Mouse (Mus musculus): ENCODE data around the gene Sf3b4.

Gene Sf3b4

GRCm38 (mm10) chr3:96172197-96173178 is at the start of gene Sf3b4:
Gene Sf3b4, plus strand, starts transcription at chr3:96172332.
- peak; percentile 94 for DNase-seq (ENCODE audit: extremely low read depth, low read depth)

GRCm38 (mm10) chr3:96124235-96124634 is 47.9 kb upstream of the Sf3b4 start:
- DNase-seq (ENCODE audit: extremely low read depth, low read depth): no peak

GRCm38 (mm10) chr3:96128128-96128527 is 44.0 kb upstream of the Sf3b4 start:
- DNase-seq (ENCODE audit: extremely low read depth, low read depth): no peak

GRCm38 (mm10) chr3:96132478-96132877 is 39.7 kb upstream of the Sf3b4 start:
- no peak for DNase-seq (ENCODE audit: extremely low read depth, low read depth)

GRCm38 (mm10) chr3:96133327-96133905 is 38.7 kb upstream of the Sf3b4 start:
- DNase-seq (ENCODE audit: extremely low read depth, low read depth): no peak

- DNase-seq (ENCODE audit: extremely low read depth, low read depth): no peak
Measured at GRCm38 (mm10) chr3:96135011-96135410, 37.1 kb upstream of the Sf3b4 start.

GRCm38 (mm10) chr3:96147950-96148349 is 24.2 kb upstream of the Sf3b4 start:
- peak; percentile 90 for DNase-seq (ENCODE audit: extremely low read depth, low read depth)

GRCm38 (mm10) chr3:96151836-96152235 is 20.3 kb upstream of the Sf3b4 start:
- DNase-seq (ENCODE audit: extremely low read depth, low read depth): peak; percentile 39

GRCm38 (mm10) chr3:96152611-96153010 is 19.5 kb upstream of the Sf3b4 start:
- no peak for DNase-seq (ENCODE audit: extremely low read depth, low read depth)

GRCm38 (mm10) chr3:96155501-96155900 is 16.6 kb upstream of the Sf3b4 start:
- DNase-seq (ENCODE audit: extremely low read depth, low read depth): no peak

GRCm38 (mm10) chr3:96159820-96160219 is 12.3 kb upstream of the Sf3b4 start:
- DNase-seq (ENCODE audit: extremely low read depth, low read depth): no peak

- DNase-seq (ENCODE audit: extremely low read depth, low read depth): no peak
Measured at GRCm38 (mm10) chr3:96160222-96160802, 11.8 kb upstream of the Sf3b4 start.

- no peak for DNase-seq (ENCODE audit: extremely low read depth, low read depth)
Measured at GRCm38 (mm10) chr3:96160803-96161516, 11.2 kb upstream of the Sf3b4 start.

- no peak for DNase-seq (ENCODE audit: extremely low read depth, low read depth)
Measured at GRCm38 (mm10) chr3:96161869-96162840, 10.0 kb upstream of the Sf3b4 start, which contains the start of gene Mtmr11. Gene Mtmr11, plus strand, starts transcription at chr3:96162004.

- no peak for DNase-seq (ENCODE audit: extremely low read depth, low read depth)
Measured at GRCm38 (mm10) chr3:96163040-96163439, 9.1 kb upstream of the Sf3b4 start.

GRCm38 (mm10) chr3:96168466-96169158 is 3.5 kb upstream of the Sf3b4 start:
- DNase-seq (ENCODE audit: extremely low read depth, low read depth): no peak

- no peak for DNase-seq (ENCODE audit: extremely low read depth, low read depth)
Measured at GRCm38 (mm10) chr3:96170276-96170675, 1.9 kb upstream of the Sf3b4 start.

GRCm38 (mm10) chr3:96170976-96171545 is 1.1 kb upstream of the Sf3b4 start:
- DNase-seq (ENCODE audit: extremely low read depth, low read depth): no peak

GRCm38 (mm10) chr3:96171583-96172196 is 442 bp upstream of the Sf3b4 start:
- no peak for DNase-seq (ENCODE audit: extremely low read depth, low read depth)

All from MEL-GATA-1-ER (cell line).